Mouse (Mus musculus) spleen, adult 2 months (tissue): ENCODE measurements around the gene Mptx2.

Source experiments
- CTCF ChIP-seq: fragments of 200-500 bp; IDR thresholded peaks from 2 replicates; pipeline ENCODE4 v1.5.1; 2011; ENCODE audit warnings: mild to moderate bottlenecking, inconsistent platforms; ENCODE audit not compliant: insufficient read depth, insufficient read length, insufficient replicate concordance; ENCODE audit errors: extremely low read depth
- POLR2A ChIP-seq: fragments of 200-500 bp; IDR thresholded peaks from 2 replicates; pipeline ENCODE4 v1.6.1; 2011; ENCODE audit warnings: low read depth, low read length, inconsistent platforms

- TF ChIP-seq POLR2A = no peak
- no peak for TF ChIP-seq CTCF
These were observed 27.7 kb downstream of the Mptx2 start for GRCm38 (mm10) chr1:173249888-173250287.
